Mouse (Mus musculus) ES-E14 (cell line): ENCODE results near the gene Psen1. TPM values are rescaled to one million over a fixed set of nuclear protein-coding genes. Genes with fewer than 3 reads are reported as not detected.
A peak's percentile ranks its signal among the peaks of the same experiment; 100 is the strongest.

Experiments
- DNase-seq: peaks from one replicate; pipeline ENCODE4 v3.0.0-alpha.2; 2013; ENCODE audit warnings: low read depth, low spot score
- H3K27ac ChIP-seq: 2 replicates; pipeline ENCODE4 v1.5.1; 2012; ENCODE audit warnings: low read depth, mild to moderate bottlenecking, low read length, moderate library complexity, mixed read lengths; ENCODE audit not compliant: poor library complexity, insufficient read depth, severe bottlenecking
- H3K36me3 ChIP-seq: 2 replicates; pipeline ENCODE4 v1.6.1; 2012; ENCODE audit warnings: mild to moderate bottlenecking, low read length, moderate library complexity, mixed read lengths; ENCODE audit not compliant: control insufficient read depth, poor library complexity, insufficient read depth, severe bottlenecking
- H3K4me1 ChIP-seq, 2 experiments: fragments of 150-350 bp in 1 of 2; sonication (generic) in 1 of 2; 2 replicates each; pipeline ENCODE4 v1.6.1; 2012; ENCODE audit warnings: low read length in 2 of 2, mild to moderate bottlenecking in 1 of 2, mixed read lengths in 1 of 2; ENCODE audit not compliant: control insufficient read depth in 2 of 2, insufficient read depth in 2 of 2, poor library complexity in 1 of 2
- H3K4me3 ChIP-seq, 2 experiments: fragments of 150-350 bp in 1 of 2; sonication (generic) in 1 of 2; 2 replicates each; pipeline ENCODE4 v1.5.1; 2012; ENCODE audit warnings: low read length in 2 of 2, low read depth in 1 of 2, mild to moderate bottlenecking in 1 of 2, mixed read lengths in 1 of 2; ENCODE audit not compliant: insufficient read depth in 1 of 2, poor library complexity in 1 of 2, severe bottlenecking in 1 of 2
- H3K9ac ChIP-seq: 2 replicates; pipeline ENCODE4 v1.6.1; 2012; ENCODE audit warnings: low read depth, mild to moderate bottlenecking, low read length, mixed read lengths; ENCODE audit not compliant: poor library complexity, insufficient read depth, severe bottlenecking
- H3K9me3 ChIP-seq: fragments of 150-350 bp; sonication (generic); 2 replicates; pipeline ENCODE4 v1.6.1; 2012; ENCODE audit warnings: low read depth, mild to moderate bottlenecking, low read length; ENCODE audit not compliant: control insufficient read depth, insufficient read depth
- CHD2 ChIP-seq: IDR thresholded peaks from 2 replicates; pipeline ENCODE4 v1.6.1; 2014; ENCODE audit warnings: mild to moderate bottlenecking, low read depth, low read length, inconsistent platforms
- HCFC1 ChIP-seq: IDR thresholded peaks from 2 replicates; pipeline ENCODE4 v1.6.1; 2012; ENCODE audit warnings: low read length, inconsistent platforms, borderline replicate concordance; ENCODE audit not compliant: insufficient read depth
- MAFK ChIP-seq: IDR thresholded peaks from 2 replicates; pipeline ENCODE4 v1.6.1; 2014; ENCODE audit warnings: mild to moderate bottlenecking, low read depth, low read length, inconsistent platforms; ENCODE audit not compliant: insufficient read depth
- ZC3H11A ChIP-seq: IDR thresholded peaks from 2 replicates; pipeline ENCODE4 v1.6.1; 2012; ENCODE audit warnings: low read depth, mild to moderate bottlenecking, inconsistent platforms, low read length, borderline replicate concordance
- ZNF384 ChIP-seq: IDR thresholded peaks from 2 replicates; pipeline ENCODE4 v1.6.1; 2012; ENCODE audit warnings: low read depth, low read length, inconsistent platforms
- in situ Hi-C, 2 experiments: fragments of 600-800 bp; cut with MboI; formaldehyde crosslinking; loops; one replicate each; pipeline ENCODE4 v1.15.1; 2025; ENCODE audit warnings: low sequenced_read_pairs in 2 of 2, inconsistent platforms in 1 of 2; ENCODE audit not compliant: unreplicated experiment in 2 of 2
- total RNA-seq: library from RNA; depleted of rRNA; stranded (reverse); fragments of 300-350 nt; gene quantifications from 2 replicates; pipeline ENCODE4 v1.2.3, GENCODE M21; 2012

The Psen1 gene
- total RNA-seq, 1 experiment: 74.2 TPM

- TF ChIP-seq HCFC1: no peak
- peak; percentile 71 for TF ChIP-seq ZC3H11A
- H3K9me3 ChIP-seq: no peaks in the 10 kb centered on the region
- no peaks in the 10 kb centered on the region for H3K36me3 ChIP-seq
- H3K9ac ChIP-seq: no peak overlapping the region
- DNase-seq: peak; percentile 75
- peak overlapping the region in 1 of 2 experiments; percentile 27; a peak in 1 of 4 replicates for H3K4me3 ChIP-seq
- in situ Hi-C loops: no loop called here
- peaks cover 0 to 5% of the 10 kb centered on the region in 2 experiments; a peak in 1 of 4 replicates for H3K4me1 ChIP-seq
- no peak overlapping the region for H3K27ac ChIP-seq
Measured at GRCm38 (mm10) chr12:83770418-83771256, 82.7 kb downstream of the Psen1 start.

GRCm38 (mm10) chr12:83775621-83776020 is 87.7 kb downstream of the Psen1 start:
- H3K9ac ChIP-seq: no peak overlapping the region
- TF ChIP-seq ZNF384 (no peak), MAFK (no peak), CHD2 (no peak), ZC3H11A (no peak), HCFC1 (no peak)
- in situ Hi-C loops: no loop called here
- DNase-seq: no peak
- H3K9me3 ChIP-seq: no peaks in the 10 kb centered on the region
- H3K4me1 ChIP-seq: peaks cover 0 to 5% of the 10 kb centered on the region in 2 experiments; a peak in 1 of 4 replicates
- H3K36me3 ChIP-seq: no peaks in the 10 kb centered on the region
- H3K4me3 ChIP-seq: no peak overlapping the region
- no peak overlapping the region for H3K27ac ChIP-seq

DNA sequence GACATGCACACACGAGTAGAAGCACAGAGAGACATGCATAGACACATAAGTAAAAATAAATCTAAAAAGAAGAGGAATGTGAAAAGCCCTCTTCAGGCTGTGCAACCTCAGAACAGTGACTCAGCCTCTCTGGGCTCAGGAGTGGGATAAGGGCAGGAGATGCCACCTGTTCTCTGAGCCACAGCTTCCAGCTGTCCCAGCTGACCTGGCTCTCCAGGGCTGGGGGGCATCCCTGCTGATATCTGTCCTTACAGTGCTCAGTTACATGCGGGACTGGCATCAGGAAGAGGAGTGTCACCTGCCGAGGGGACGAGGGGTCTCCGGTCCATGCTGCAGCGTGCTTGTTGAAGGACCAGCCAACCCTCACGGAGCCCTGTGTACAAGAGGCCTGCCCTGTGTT is 88.8 kb downstream of the Psen1 start:
- Histone ChIP-seq H3K9ac (no peak overlapping the region), H3K36me3 (no peaks in the 10 kb centered on the region), H3K4me3 (no peak overlapping the region), H3K4me1 (peaks cover 0 to 2% of the 10 kb centered on the region in 2 experiments; a peak in 1 of 4 replicates), H3K27ac (no peak overlapping the region), H3K9me3 (no peaks in the 10 kb centered on the region)
- DNase-seq: no peak
- TF ChIP-seq HCFC1 (no peak), ZC3H11A (no peak), CHD2 (no peak), ZNF384 (no peak), MAFK (no peak)
- in situ Hi-C loops: no loop called here

DNA sequence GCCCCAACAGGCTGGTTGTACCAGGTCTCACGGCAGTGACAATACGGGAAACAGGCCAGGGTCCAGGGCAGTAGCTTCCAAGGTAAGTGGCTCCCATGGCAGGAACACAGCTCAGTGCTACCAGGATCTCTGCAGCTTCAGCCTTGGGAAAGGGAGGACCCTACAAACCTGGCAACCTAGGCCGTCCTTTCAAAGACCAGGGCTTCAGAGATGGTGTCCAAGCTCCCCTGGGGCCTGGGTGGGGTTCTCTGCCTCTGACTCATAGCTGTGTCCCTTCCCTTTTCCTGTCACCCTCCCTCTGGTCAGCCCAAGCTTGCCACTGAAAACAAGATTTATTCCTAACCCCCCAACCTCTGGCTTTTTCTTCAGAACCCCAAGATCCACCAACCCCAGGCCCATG is 92.2 kb downstream of the Psen1 start:
- in situ Hi-C loops: no loop called here
- no peak overlapping the region for H3K27ac ChIP-seq
- no peaks in the 10 kb centered on the region for H3K4me1 ChIP-seq
- DNase-seq: no peak
- TF ChIP-seq HCFC1 (no peak), ZC3H11A (no peak), MAFK (no peak), CHD2 (no peak), ZNF384 (no peak)
- no peak overlapping the region for H3K4me3 ChIP-seq
- H3K9ac ChIP-seq: no peak overlapping the region
- H3K9me3 ChIP-seq: no peaks in the 10 kb centered on the region
- H3K36me3 ChIP-seq: no peaks in the 10 kb centered on the region
